In the genomic region with DNA sequence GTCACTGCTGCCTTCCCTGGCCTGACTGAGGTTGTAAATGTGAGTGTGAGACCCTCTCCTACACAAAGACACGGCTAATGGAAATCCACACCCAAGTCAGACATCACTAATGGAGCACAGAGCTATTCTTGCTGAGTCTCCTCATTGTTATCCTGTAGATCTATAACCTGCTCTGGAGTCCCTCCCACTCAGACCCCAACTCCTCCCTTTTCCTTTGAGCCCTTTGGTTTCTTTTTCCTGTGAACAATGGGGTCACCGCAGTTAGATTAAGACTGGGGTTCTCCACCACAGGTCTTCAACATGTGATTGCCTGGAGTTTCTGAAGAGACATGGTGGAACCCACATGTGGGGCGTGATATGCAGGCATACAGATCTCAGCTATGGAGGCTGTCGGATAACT, we compare ENCODE assay signal across 8 mouse cellular contexts. TPM values are rescaled to one million over a fixed set of nuclear protein-coding genes. Genes with fewer than 3 reads are reported as not detected.
DNase-seq lines count a peak whose midpoint lies in the region; ATAC-seq and TF ChIP-seq lines count a peak whose summit lies in the region.

No protein-coding gene starts in this region.

- no peak overlapping the region for H3K4me2 ChIP-seq in lung, embryonic 16.5 days (ENCODE audit: low read depth, low read length)
- H3K4me2 ChIP-seq in forebrain, embryonic 12.5 days, result peak overlapping the region; percentile 24
- peak overlapping the region; percentile 40; the same call in 1 of the 2 replicates for H3K4me2 ChIP-seq in liver, postnatal 0 days (ENCODE audit: low read depth, low read length)
- peak overlapping the region; percentile 24; the same call in 1 of the 2 replicates for H3K4me2 ChIP-seq in stomach, embryonic 15.5 days

- no peak for TF ChIP-seq CTCF in liver, postnatal 0 days (IDR thresholded peaks at IDR 0.05; ENCODE audit: low read depth)

- H3K9ac ChIP-seq in lung, embryonic 16.5 days (ENCODE audit: low read length), result no peak overlapping the region
- H3K9ac ChIP-seq in forebrain, embryonic 12.5 days, result 0 out of 2 replicates have a peak overlapping the region, but pooled peaks have one; percentile 3
- no peak overlapping the region for H3K9ac ChIP-seq in liver, postnatal 0 days (replicated peaks)
- H3K9ac ChIP-seq in stomach, embryonic 15.5 days, result no peak overlapping the region

- no peaks in the 10 kb centered on the region for H3K27me3 ChIP-seq in lung, embryonic 16.5 days (ENCODE audit: control insufficient read depth, insufficient read depth, low read depth, low read length)
- H3K27me3 ChIP-seq in forebrain, embryonic 12.5 days, result no peaks in the 10 kb centered on the region
- no peaks in the 10 kb centered on the region for H3K27me3 ChIP-seq in liver, postnatal 0 days (ENCODE audit: insufficient read depth, low read length)
- H3K27me3 ChIP-seq in stomach, embryonic 15.5 days (replicated peaks), result no peaks in the 10 kb centered on the region

- no peaks in the 10 kb centered on the region for H3K36me3 ChIP-seq in lung, embryonic 16.5 days (ENCODE audit: control insufficient read depth, insufficient read depth, low read length)
- no peaks in the 10 kb centered on the region for H3K36me3 ChIP-seq in forebrain, embryonic 12.5 days (replicated peaks)
- no peaks in the 10 kb centered on the region for H3K36me3 ChIP-seq in liver, postnatal 0 days (replicated peaks; ENCODE audit: insufficient read depth, low read length)
- H3K36me3 ChIP-seq in stomach, embryonic 15.5 days, result no peaks in the 10 kb centered on the region

- no peak for TF ChIP-seq EP300 in liver, postnatal 0 days (IDR thresholded peaks at IDR 0.05; ENCODE audit: low read depth)

- ATAC-seq in lung, embryonic 16.5 days (ENCODE audit: low read depth), result no peak
- ATAC-seq in forebrain, embryonic 12.5 days (ENCODE audit: low FRiP score), result no peak
- no peak for ATAC-seq in liver, postnatal 0 days
- no peak for ATAC-seq in stomach, embryonic 15.5 days (ENCODE audit: insufficient read depth, low FRiP score, low read depth)
- ATAC-seq in frontal cortex, adult (ENCODE audit: low TSS enrichment), result no peak

- H3K9me3 ChIP-seq in lung, embryonic 16.5 days (ENCODE audit: control insufficient read depth, low read length), result no peaks in the 10 kb centered on the region
- H3K9me3 ChIP-seq in forebrain, embryonic 12.5 days, result no peaks in the 10 kb centered on the region
- H3K9me3 ChIP-seq in liver, postnatal 0 days (ENCODE audit: low read length), result no peaks in the 10 kb centered on the region
- no peaks in the 10 kb centered on the region for H3K9me3 ChIP-seq in stomach, embryonic 15.5 days

- no peak for DNase-seq in lung, postnatal 25 days (ENCODE audit: low spot score)
- DNase-seq in liver, postnatal 0 days, result no peak
- no peak for DNase-seq in ovary, adult 18-20 months (ENCODE audit: low spot score)
- no peak for DNase-seq in kidney, adult 18-20 months

- WGBS in lung, embryonic 16.5 days, result 54% methylated on average over 4 of the region's 4 CpGs
- 55% methylated on average over 4 of the region's 4 CpGs for WGBS in forebrain, embryonic 12.5 days
- WGBS in liver, postnatal 0 days (ENCODE audit: insufficient replicate concordance), result 40% methylated on average over 4 of the region's 4 CpGs
- WGBS in stomach, embryonic 15.5 days, result 51% methylated on average over 4 of the region's 4 CpGs

- no peak overlapping the region for H3K4me3 ChIP-seq in lung, embryonic 16.5 days (ENCODE audit: low read length)
- H3K4me3 ChIP-seq in forebrain, embryonic 12.5 days (replicated peaks), result no peak overlapping the region
- H3K4me3 ChIP-seq in liver, postnatal 0 days (ENCODE audit: low read depth, low read length), result no peak overlapping the region
- no peak overlapping the region for H3K4me3 ChIP-seq in stomach, embryonic 15.5 days (replicated peaks)

- H3K4me1 ChIP-seq in lung, embryonic 16.5 days (replicated peaks; ENCODE audit: control insufficient read depth, insufficient read depth, low read length), result 0 out of 2 replicates have a peak, but pooled peaks cover 2% of the 10 kb centered on the region
- peaks cover 59% of the 10 kb centered on the region for H3K4me1 ChIP-seq in forebrain, embryonic 12.5 days
- peaks cover 43% of the 10 kb centered on the region for H3K4me1 ChIP-seq in liver, postnatal 0 days (ENCODE audit: insufficient read depth)
- H3K4me1 ChIP-seq in stomach, embryonic 15.5 days, result peaks cover 31% of the 10 kb centered on the region

- peak overlapping the region; percentile 84 for H3K27ac ChIP-seq in lung, embryonic 16.5 days (ENCODE audit: low read length)
- peak overlapping the region; percentile 77 for H3K27ac ChIP-seq in forebrain, embryonic 12.5 days
- H3K27ac ChIP-seq in liver, postnatal 0 days (ENCODE audit: low read depth), result peak overlapping the region; percentile 70; the same call in 1 of the 2 replicates
- H3K27ac ChIP-seq in stomach, embryonic 15.5 days, result peak overlapping the region; percentile 68

RNA-seq across cellular contexts. Expression of gene Prex1, which starts 57.0 kb away (rescaled TPM):
- polyA plus RNA-seq in lung, embryonic 16.5 days (2015; fragmentation: Nextera tagmentation; extraction: Ambion mirVana), result 8.9 and 10.7 TPM in 2 replicates
- 29.9 and 30.7 TPM in 2 replicates for polyA plus RNA-seq in forebrain, embryonic 12.5 days (2016; fragmentation: Nextera tagmentation; extraction: Ambion mirVana)
- 5.4 and 6.3 TPM in 2 replicates for polyA plus RNA-seq in liver, postnatal 0 days (2015; fragmentation: Nextera tagmentation; extraction: Ambion mirVana)
- 11.6 and 12.4 TPM in 2 replicates for polyA plus RNA-seq in stomach, embryonic 15.5 days (2015; fragmentation: Nextera tagmentation; extraction: Ambion mirVana)
